Mouse (Mus musculus): ENCODE results near the gene Cyb5r1. TPM values are rescaled to one million over a fixed set of nuclear protein-coding genes. Genes with fewer than 3 reads are reported as not detected.

Gene Cyb5r1
- total and polyA plus RNA-seq, 3 experiments, result 17.5 to 43.6 (median 38.1) TPM

- Histone ChIP-seq H3K27ac (ENCODE audit: insufficient read depth, low read depth) (no peak overlapping the region), H3K36me3 (replicated peaks in 1 of 2; ENCODE audit: control insufficient read depth in 1 of 2, insufficient read depth in 1 of 2, low read length in 1 of 2) (no peaks in the 10 kb centered on the region), H3K4me1 (ENCODE audit: control insufficient read depth in 1 of 2, insufficient read depth in 2 of 2) (0 out of 4 replicates have a peak, but pooled peaks cover 0 to 2% of the 10 kb centered on the region in 2 experiments), H3K4me3 (replicated peaks in 1 of 3; ENCODE audit: low read depth in 2 of 3, low read length in 2 of 3, poor library complexity in 1 of 3) (no peak overlapping the region), H3K27me3 (replicated peaks) (peaks cover 48% of the 10 kb centered on the region), H3K9me3 (replicated peaks; ENCODE audit: low read length) (peaks cover 7% of the 10 kb centered on the region), H3K9ac (ENCODE audit: insufficient read depth, low read depth) (no peak overlapping the region), H3K4me2 (ENCODE audit: insufficient read depth, low read depth, poor library complexity, severe bottlenecking) (no peak overlapping the region), H3K79me2 (replicated peaks; ENCODE audit: control insufficient read depth, extremely low read depth, insufficient read depth, poor library complexity, severe bottlenecking) (no peaks in the 10 kb centered on the region)
- in situ Hi-C loops (cut with MboI; ENCODE audit: low pct_ligation_motif_present, low pct_unique_long_range_greater_than_20kb, low sequenced_read_pairs), result no loop called here
- TF ChIP-seq CTCF (conservative IDR thresholded peaks at IDR 0.05 in 1 of 2, IDR thresholded peaks at IDR 0.05 in 1 of 2; ENCODE audit: low read depth in 2 of 2, low read length in 2 of 2) (no peak), SIN3A (IDR thresholded peaks at IDR 0.05; ENCODE audit: low read length) (no peak), JUN (IDR thresholded peaks at IDR 0.05; ENCODE audit: insufficient read depth, low read depth, low read length) (no peak), UBTF (IDR thresholded peaks at IDR 0.05; ENCODE audit: low read depth, low read length) (no peak)
- dilution Hi-C loops (cut with MboI; ENCODE audit: extremely low pct_ligation_motif_present, extremely low pct_unique_long_range_greater_than_20kb, low sequenced_read_pairs), result no loop called here
- no peak for DNase-seq (ENCODE audit: extremely low read depth)
Observed at GRCm38 (mm10) chr1:134385176-134385575, 20.2 kb upstream of the Cyb5r1 start.

DNA sequence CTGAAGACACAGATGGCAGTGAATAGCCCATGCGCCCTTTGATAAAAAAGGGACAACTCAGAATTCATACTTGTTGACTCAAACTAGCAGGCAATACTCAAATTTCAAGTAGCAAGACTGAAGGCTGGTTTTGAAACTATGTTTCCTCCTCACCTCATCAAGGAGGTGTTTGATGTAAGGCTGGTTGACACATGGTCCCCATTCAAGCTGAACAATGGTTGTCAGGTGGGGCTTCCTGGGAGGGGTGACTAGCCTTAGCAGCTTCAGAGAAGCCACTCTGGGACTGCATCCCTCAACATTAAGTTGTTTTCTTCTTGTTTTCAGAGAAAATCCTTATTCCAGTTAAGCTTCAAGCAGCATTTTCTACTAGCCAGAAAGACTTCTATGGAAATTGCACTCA is 19.7 kb upstream of the Cyb5r1 start, which contains the start of gene 4933406M09Rik:
Gene 4933406M09Rik (plus strand): TSS at position 275 of the 400 bp plus-strand sequence.
- Histone ChIP-seq H3K4me1 (ENCODE audit: control insufficient read depth in 1 of 2, insufficient read depth in 2 of 2) (0 out of 4 replicates have a peak, but pooled peaks cover 0 to 2% of the 10 kb centered on the region in 2 experiments), H3K27me3 (replicated peaks) (peaks cover 45% of the 10 kb centered on the region), H3K4me2 (ENCODE audit: insufficient read depth, low read depth, poor library complexity, severe bottlenecking) (no peak within 1 kb of the TSS), H3K36me3 (replicated peaks in 1 of 2; ENCODE audit: control insufficient read depth in 1 of 2, insufficient read depth in 1 of 2, low read length in 1 of 2) (no peaks in the 10 kb centered on the region), H3K27ac (ENCODE audit: insufficient read depth, low read depth) (no peak within 1 kb of the TSS), H3K79me2 (replicated peaks; ENCODE audit: control insufficient read depth, extremely low read depth, insufficient read depth, poor library complexity, severe bottlenecking) (no peaks in the 10 kb centered on the region), H3K4me3 (replicated peaks in 1 of 3; ENCODE audit: low read depth in 2 of 3, low read length in 2 of 3, poor library complexity in 1 of 3) (no peak within 1 kb of the TSS), H3K9me3 (replicated peaks; ENCODE audit: low read length) (peaks cover 7% of the 10 kb centered on the region), H3K9ac (ENCODE audit: insufficient read depth, low read depth) (no peak within 1 kb of the TSS)
- no peak for TF ChIP-seq EP300 (IDR thresholded peaks at IDR 0.05; ENCODE audit: low read length)
- TF ChIP-seq KAT2A (IDR thresholded peaks at IDR 0.05; ENCODE audit: insufficient replicate concordance, low read length), result no peak
- TF ChIP-seq PAX5 (IDR thresholded peaks at IDR 0.05; ENCODE audit: low read length), result no peak
- TF ChIP-seq TBP (conservative IDR thresholded peaks at IDR 0.05; ENCODE audit: low read depth, low read length), result no peak
- TF ChIP-seq E2F4 (IDR thresholded peaks at IDR 0.05; ENCODE audit: insufficient replicate concordance, low read depth, low read length), result no peak
- TF ChIP-seq RCOR1 (conservative IDR thresholded peaks at IDR 0.05; ENCODE audit: low read depth, low read length), result no peak
- no peak for TF ChIP-seq POLR2A (IDR thresholded peaks at IDR 0.05; ENCODE audit: low read depth, low read length)
- TF ChIP-seq POLR2AphosphoS2 (IDR thresholded peaks at IDR 0.05; ENCODE audit: low read depth, low read length), result no peak
- TF ChIP-seq TCF12 (IDR thresholded peaks at IDR 0.05; ENCODE audit: low read depth, low read length), result no peak
- no peak for TF ChIP-seq NRF1 (IDR thresholded peaks at IDR 0.05; ENCODE audit: low read depth, low read length)
- dilution Hi-C loops (cut with MboI; ENCODE audit: extremely low pct_ligation_motif_present, extremely low pct_unique_long_range_greater_than_20kb, low sequenced_read_pairs), result no loop called here
- in situ Hi-C loops (cut with MboI; ENCODE audit: low pct_ligation_motif_present, low pct_unique_long_range_greater_than_20kb, low sequenced_read_pairs), result no loop called here
- no peak for DNase-seq (ENCODE audit: extremely low read depth)

GRCm38 (mm10) chr1:134393827-134394226 is 11.5 kb upstream of the Cyb5r1 start:
- H3K36me3 ChIP-seq (replicated peaks in 1 of 2; ENCODE audit: control insufficient read depth in 1 of 2, insufficient read depth in 1 of 2, low read length in 1 of 2), result no peaks in the 10 kb centered on the region
- no peak overlapping the region for H3K9ac ChIP-seq (ENCODE audit: insufficient read depth, low read depth)
- no peak overlapping the region for H3K4me3 ChIP-seq (replicated peaks in 1 of 3; ENCODE audit: low read depth in 2 of 3, low read length in 2 of 3, poor library complexity in 1 of 3)
- dilution Hi-C loops (cut with MboI; ENCODE audit: extremely low pct_ligation_motif_present, extremely low pct_unique_long_range_greater_than_20kb, low sequenced_read_pairs) (no loop called here), in situ Hi-C loops (cut with MboI; ENCODE audit: low pct_ligation_motif_present, low pct_unique_long_range_greater_than_20kb, low sequenced_read_pairs) (no loop called here)
- H3K4me2 ChIP-seq (ENCODE audit: insufficient read depth, low read depth, poor library complexity, severe bottlenecking), result no peak overlapping the region
- no peak for DNase-seq (ENCODE audit: extremely low read depth)
- H3K79me2 ChIP-seq (replicated peaks; ENCODE audit: control insufficient read depth, extremely low read depth, insufficient read depth, poor library complexity, severe bottlenecking), result no peaks in the 10 kb centered on the region
- H3K4me1 ChIP-seq (ENCODE audit: control insufficient read depth in 1 of 2, insufficient read depth in 2 of 2), result no peaks in the 10 kb centered on the region; a peak in 1 of 4 replicates
- H3K27me3 ChIP-seq (replicated peaks), result no peaks in the 10 kb centered on the region
- TF ChIP-seq MAFK (IDR thresholded peaks at IDR 0.05; ENCODE audit: insufficient replicate concordance, low read length) (no peak), MXI1 (IDR thresholded peaks at IDR 0.05; ENCODE audit: low read depth, low read length) (no peak), POLR2AphosphoS2 (IDR thresholded peaks at IDR 0.05; ENCODE audit: low read depth, low read length) (no peak), KAT2A (IDR thresholded peaks at IDR 0.05; ENCODE audit: insufficient replicate concordance, low read length) (no peak), CHD2 (IDR thresholded peaks at IDR 0.05; ENCODE audit: low read length) (no peak), JUND (conservative IDR thresholded peaks at IDR 0.05; ENCODE audit: low read depth, low read length) (no peak), RCOR1 (conservative IDR thresholded peaks at IDR 0.05; ENCODE audit: low read depth, low read length) (no peak), JUN (IDR thresholded peaks at IDR 0.05; ENCODE audit: insufficient read depth, low read depth, low read length) (no peak), CTCF (conservative IDR thresholded peaks at IDR 0.05 in 1 of 2, IDR thresholded peaks at IDR 0.05 in 1 of 2; ENCODE audit: low read depth in 2 of 2, low read length in 2 of 2) (no peak), TBP (conservative IDR thresholded peaks at IDR 0.05; ENCODE audit: low read depth, low read length) (no peak)
- no peaks in the 10 kb centered on the region for H3K9me3 ChIP-seq (replicated peaks; ENCODE audit: low read length)
- H3K27ac ChIP-seq (ENCODE audit: insufficient read depth, low read depth), result no peak overlapping the region
